Mouse (Mus musculus) ES-E14 (cell line): ENCODE measurements around the gene Megf11. TPM values are rescaled to one million over a fixed set of nuclear protein-coding genes. Genes with fewer than 3 reads are reported as not detected.

Experiments
- DNase-seq: peaks from one replicate; pipeline ENCODE4 v3.0.0-alpha.2; 2013; ENCODE audit warnings: low read depth, low spot score
- H3K27ac ChIP-seq: 2 replicates; pipeline ENCODE4 v1.5.1; 2012; ENCODE audit warnings: low read depth, mild to moderate bottlenecking, low read length, moderate library complexity, mixed read lengths; ENCODE audit not compliant: poor library complexity, insufficient read depth, severe bottlenecking
- H3K36me3 ChIP-seq: 2 replicates; pipeline ENCODE4 v1.6.1; 2012; ENCODE audit warnings: mild to moderate bottlenecking, low read length, moderate library complexity, mixed read lengths; ENCODE audit not compliant: control insufficient read depth, poor library complexity, insufficient read depth, severe bottlenecking
- H3K4me1 ChIP-seq, 2 experiments: fragments of 150-350 bp in 1 of 2; sonication (generic) in 1 of 2; 2 replicates each; pipeline ENCODE4 v1.6.1; 2012; ENCODE audit warnings: low read length in 2 of 2, mild to moderate bottlenecking in 1 of 2, mixed read lengths in 1 of 2; ENCODE audit not compliant: control insufficient read depth in 2 of 2, insufficient read depth in 2 of 2, poor library complexity in 1 of 2
- H3K4me3 ChIP-seq, 2 experiments: fragments of 150-350 bp in 1 of 2; sonication (generic) in 1 of 2; 2 replicates each; pipeline ENCODE4 v1.5.1; 2012; ENCODE audit warnings: low read length in 2 of 2, low read depth in 1 of 2, mild to moderate bottlenecking in 1 of 2, mixed read lengths in 1 of 2; ENCODE audit not compliant: insufficient read depth in 1 of 2, poor library complexity in 1 of 2, severe bottlenecking in 1 of 2
- H3K9ac ChIP-seq: 2 replicates; pipeline ENCODE4 v1.6.1; 2012; ENCODE audit warnings: low read depth, mild to moderate bottlenecking, low read length, mixed read lengths; ENCODE audit not compliant: poor library complexity, insufficient read depth, severe bottlenecking
- H3K9me3 ChIP-seq: fragments of 150-350 bp; sonication (generic); 2 replicates; pipeline ENCODE4 v1.6.1; 2012; ENCODE audit warnings: low read depth, mild to moderate bottlenecking, low read length; ENCODE audit not compliant: control insufficient read depth, insufficient read depth
- CHD2 ChIP-seq: IDR thresholded peaks from 2 replicates; pipeline ENCODE4 v1.6.1; 2014; ENCODE audit warnings: mild to moderate bottlenecking, low read depth, low read length, inconsistent platforms
- HCFC1 ChIP-seq: IDR thresholded peaks from 2 replicates; pipeline ENCODE4 v1.6.1; 2012; ENCODE audit warnings: low read length, inconsistent platforms, borderline replicate concordance; ENCODE audit not compliant: insufficient read depth
- MAFK ChIP-seq: IDR thresholded peaks from 2 replicates; pipeline ENCODE4 v1.6.1; 2014; ENCODE audit warnings: mild to moderate bottlenecking, low read depth, low read length, inconsistent platforms; ENCODE audit not compliant: insufficient read depth
- ZC3H11A ChIP-seq: IDR thresholded peaks from 2 replicates; pipeline ENCODE4 v1.6.1; 2012; ENCODE audit warnings: low read depth, mild to moderate bottlenecking, inconsistent platforms, low read length, borderline replicate concordance
- ZNF384 ChIP-seq: IDR thresholded peaks from 2 replicates; pipeline ENCODE4 v1.6.1; 2012; ENCODE audit warnings: low read depth, low read length, inconsistent platforms
- in situ Hi-C, 2 experiments: fragments of 600-800 bp; cut with MboI; formaldehyde crosslinking; loops; one replicate each; pipeline ENCODE4 v1.15.1; 2025; ENCODE audit warnings: low sequenced_read_pairs in 2 of 2, inconsistent platforms in 1 of 2; ENCODE audit not compliant: unreplicated experiment in 2 of 2
- total RNA-seq: library from RNA; depleted of rRNA; stranded (reverse); fragments of 300-350 nt; gene quantifications from 2 replicates; pipeline ENCODE4 v1.2.3, GENCODE M21; 2012

Megf11 gene
- total RNA-seq, 1 experiment: 7.5 TPM

DNA sequence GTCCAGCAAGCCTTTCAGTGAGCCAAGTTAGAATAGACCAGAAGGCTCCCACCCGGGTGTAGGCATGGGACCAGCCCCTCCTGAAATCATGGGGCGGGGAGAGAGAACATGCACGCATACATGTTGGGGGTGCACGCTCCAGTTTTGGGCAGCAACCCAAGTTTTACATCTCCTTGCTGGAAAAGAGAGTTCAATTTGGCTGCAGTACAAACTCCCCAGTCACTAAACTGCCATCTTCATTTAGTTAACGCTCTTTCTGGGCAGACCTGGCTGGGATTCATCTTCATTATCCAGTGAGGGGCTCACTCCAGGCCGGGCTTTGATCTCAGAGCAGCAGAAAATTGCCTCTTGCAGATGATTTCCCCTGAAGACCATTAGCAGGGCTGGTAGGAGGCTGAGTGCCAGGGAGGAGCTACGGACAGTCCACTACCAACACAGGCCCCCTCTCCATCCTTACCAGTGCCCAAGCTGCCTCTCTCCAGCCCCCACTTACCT, 218.8 kb downstream of the Megf11 start:
- in situ Hi-C loops: no loop called here
- Histone ChIP-seq H3K4me1 (no peaks in the 10 kb centered on the region), H3K9me3 (no peaks in the 10 kb centered on the region), H3K9ac (no peak overlapping the region), H3K4me3 (no peak overlapping the region), H3K27ac (no peak overlapping the region), H3K36me3 (no peaks in the 10 kb centered on the region)
- DNase-seq: no peak
- TF ChIP-seq ZC3H11A: no peak
- no peak for TF ChIP-seq MAFK
- no peak for TF ChIP-seq HCFC1
- TF ChIP-seq ZNF384: no peak
- no peak for TF ChIP-seq CHD2

DNA sequence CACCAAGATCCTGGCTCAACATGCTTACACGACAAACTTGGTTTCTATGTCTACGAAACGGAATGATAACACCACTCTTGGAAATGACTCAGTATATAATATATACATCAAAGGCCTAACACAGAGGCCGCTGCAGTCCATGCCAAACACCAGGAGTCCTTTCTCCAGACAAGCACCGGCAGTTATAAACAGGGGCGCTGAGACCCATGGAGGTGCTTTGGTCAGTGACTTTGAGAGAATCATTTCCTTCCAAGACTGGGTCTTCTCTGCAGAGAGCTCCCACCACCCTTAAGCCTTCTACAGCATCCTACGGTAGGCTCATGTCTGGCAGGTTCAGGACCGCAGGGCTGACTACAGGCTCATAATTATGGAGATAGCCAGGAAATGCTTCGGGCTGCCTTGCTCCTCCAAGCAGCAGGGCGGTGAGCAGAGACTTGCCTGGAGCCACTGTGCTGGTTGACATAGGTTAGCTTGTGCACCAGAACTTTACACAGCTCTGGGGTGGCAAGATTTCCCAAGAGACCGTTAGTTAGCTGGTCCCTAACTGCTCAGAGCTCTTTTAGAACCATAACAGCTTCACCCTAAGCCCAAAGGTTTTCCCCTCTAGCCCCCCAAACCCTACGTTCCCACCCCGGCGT, 219.8 kb downstream of the Megf11 start:
- H3K4me1 ChIP-seq: no peaks in the 10 kb centered on the region
- H3K36me3 ChIP-seq: no peaks in the 10 kb centered on the region
- DNase-seq: no peak
- no peak overlapping the region for H3K4me3 ChIP-seq
- H3K9me3 ChIP-seq: no peaks in the 10 kb centered on the region
- TF ChIP-seq ZNF384: no peak
- TF ChIP-seq MAFK: no peak
- no peak for TF ChIP-seq HCFC1
- no peak for TF ChIP-seq CHD2
- TF ChIP-seq ZC3H11A: no peak
- no peak overlapping the region for H3K27ac ChIP-seq
- H3K9ac ChIP-seq: no peak overlapping the region
- in situ Hi-C loops: no loop called here

DNA sequence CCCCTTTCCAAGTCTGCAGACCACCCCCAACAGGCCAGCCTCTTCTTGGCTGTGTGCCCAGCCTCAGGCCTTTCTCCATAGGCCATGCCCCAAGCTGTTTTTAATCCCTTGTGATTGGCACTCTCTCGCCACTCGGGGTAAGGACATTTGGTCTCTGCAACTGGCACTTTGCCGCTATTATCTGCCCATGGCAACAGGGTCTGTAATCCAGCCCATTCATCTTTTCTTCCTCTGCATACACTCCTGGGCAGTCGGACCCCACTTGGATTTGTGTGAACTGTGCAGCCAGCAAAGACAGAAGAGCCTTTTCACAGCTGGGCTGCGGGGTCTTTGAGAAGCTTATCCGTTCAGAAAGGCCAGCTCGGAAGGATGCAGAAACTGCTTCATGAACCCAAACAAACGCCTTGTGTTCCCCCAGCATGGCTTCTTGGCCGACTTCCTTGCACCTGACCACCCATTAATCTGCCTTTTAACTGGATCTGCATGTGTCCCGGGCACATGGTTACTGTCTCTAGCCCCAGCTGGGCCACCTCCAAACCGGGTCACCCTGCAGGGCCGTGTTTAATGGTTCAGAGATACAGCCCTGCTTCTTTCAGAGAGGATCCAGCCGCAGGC, 220.4 kb downstream of the Megf11 start:
- no peak overlapping the region for H3K27ac ChIP-seq
- no peaks in the 10 kb centered on the region for H3K9me3 ChIP-seq
- H3K36me3 ChIP-seq: no peaks in the 10 kb centered on the region
- H3K4me1 ChIP-seq: no peaks in the 10 kb centered on the region
- no peak for DNase-seq
- TF ChIP-seq ZC3H11A (no peak), CHD2 (no peak), MAFK (no peak), HCFC1 (no peak), ZNF384 (no peak)
- no peak overlapping the region for H3K4me3 ChIP-seq
- no peak overlapping the region for H3K9ac ChIP-seq
- in situ Hi-C loops: no loop called here

- Histone ChIP-seq H3K4me1 (peaks cover 0 to 4% of the 10 kb centered on the region in 2 experiments; a peak in 1 of 4 replicates), H3K9ac (no peak overlapping the region), H3K27ac (no peak overlapping the region), H3K9me3 (no peaks in the 10 kb centered on the region), H3K36me3 (no peaks in the 10 kb centered on the region), H3K4me3 (no peak overlapping the region)
- in situ Hi-C loops: no loop called here
- no peak for TF ChIP-seq CHD2
- no peak for TF ChIP-seq MAFK
- TF ChIP-seq ZNF384: no peak
- no peak for TF ChIP-seq HCFC1
- TF ChIP-seq ZC3H11A: no peak
- no peak for DNase-seq
Observed at GRCm38 (mm10) chr9:64607049-64607448, 221.6 kb downstream of the Megf11 start.
